Mouse (Mus musculus): Measurements from ENCODE around the gene Matk.

DNA sequence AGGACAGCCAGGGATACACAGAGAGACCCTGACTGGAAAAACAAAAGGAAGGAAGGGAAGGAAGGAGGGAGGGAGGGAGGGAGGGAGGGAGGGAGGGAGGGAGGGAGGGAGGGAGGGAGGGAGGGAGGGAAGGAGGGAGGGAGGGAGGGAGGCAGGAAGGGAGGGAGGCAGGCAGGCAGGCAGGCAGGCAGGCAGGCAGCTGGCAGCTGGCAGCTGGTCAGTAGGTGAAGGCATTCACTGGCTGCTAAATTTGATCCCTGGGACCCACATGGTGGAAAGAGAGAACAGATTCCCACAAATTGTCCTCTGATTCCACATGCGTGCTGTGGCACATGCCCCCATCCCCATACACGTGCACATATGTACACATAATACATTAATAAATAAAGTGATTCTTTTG, 14.1 kb upstream of the Matk start:
- TF ChIP-seq CTCF (IDR thresholded peaks at IDR 0.05; ENCODE audit: low read depth, low read length) = no peak
- TF ChIP-seq POLR2A (IDR thresholded peaks at IDR 0.05; ENCODE audit: extremely low read depth, insufficient read depth, low read length) = no peak
